Mouse (Mus musculus) ES-E14 (cell line): ENCODE data around the gene Dlgap1.

Experiments used
- CHD2 ChIP-seq: IDR thresholded peaks from 2 replicates; pipeline ENCODE4 v1.6.1; 2014; ENCODE audit warnings: mild to moderate bottlenecking, low read depth, low read length, inconsistent platforms
- HCFC1 ChIP-seq: IDR thresholded peaks from 2 replicates; pipeline ENCODE4 v1.6.1; 2012; ENCODE audit warnings: low read length, inconsistent platforms, borderline replicate concordance; ENCODE audit not compliant: insufficient read depth
- ZC3H11A ChIP-seq: IDR thresholded peaks from 2 replicates; pipeline ENCODE4 v1.6.1; 2012; ENCODE audit warnings: low read depth, mild to moderate bottlenecking, inconsistent platforms, low read length, borderline replicate concordance
- ZNF384 ChIP-seq: IDR thresholded peaks from 2 replicates; pipeline ENCODE4 v1.6.1; 2012; ENCODE audit warnings: low read depth, low read length, inconsistent platforms

GRCm38 (mm10) chr17:70834430-70834965, 865.6 kb downstream of the Dlgap1 start:
- TF ChIP-seq HCFC1, result no peak
- TF ChIP-seq ZC3H11A, result no peak
- no peak for TF ChIP-seq CHD2
- no peak for TF ChIP-seq ZNF384
